Mouse (Mus musculus) left cerebral cortex, adult 8-10 months (tissue): Measurements from ENCODE around the gene Zfp704. TPM values are rescaled to one million over a fixed set of nuclear protein-coding genes. Genes with fewer than 3 reads are reported as not detected.

Experiments used
- DNase-seq, 2 experiments: peaks; one replicate each; pipeline ENCODE4 v3.0.0; 2022; ENCODE audit warnings: low spot score in 2 of 2
- total RNA-seq, 4 experiments: library from RNA; stranded (reverse); gene quantifications; 2 replicates each; pipeline ENCODE4 v1.2.4; 2022

Gene Zfp704
- total RNA-seq, 4 experiments from 2014 or later = 26.7 to 38.5 (median 30.3) TPM

DNA sequence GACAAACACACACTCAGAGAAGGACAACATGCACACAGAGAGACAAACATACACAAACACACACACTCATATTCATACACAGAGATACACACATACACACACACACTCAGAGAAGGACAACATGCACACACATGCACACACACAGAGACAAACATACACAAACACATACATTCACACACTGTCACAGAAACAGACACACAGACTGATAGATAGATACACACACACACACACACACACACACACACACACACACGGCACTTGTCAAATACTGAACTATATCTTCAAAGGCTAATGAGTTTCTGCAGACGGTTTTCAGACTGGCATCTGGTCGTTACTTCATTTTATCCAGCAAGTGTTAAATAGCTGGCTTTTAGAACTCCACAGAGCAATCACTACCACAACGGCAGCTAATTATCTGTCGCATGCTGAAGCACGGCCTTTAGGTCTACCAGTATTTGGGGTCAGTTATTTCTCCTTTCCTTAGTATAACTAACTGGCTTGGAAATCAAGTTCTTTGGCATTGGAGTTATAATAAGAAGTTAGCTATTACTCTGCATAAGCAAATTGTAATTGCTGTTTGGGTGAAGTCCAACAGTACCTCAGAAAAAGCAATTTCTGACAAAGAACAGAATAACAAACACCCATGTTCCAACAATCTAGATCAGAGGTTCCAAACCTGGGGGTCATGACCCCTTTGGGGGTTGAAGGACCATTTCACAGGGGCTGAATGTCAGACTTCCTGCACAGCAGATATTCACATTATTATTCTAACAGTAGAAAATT is 51.9 kb downstream of the Zfp704 start:
- no peak for DNase-seq

GRCm38 (mm10) chr3:9556137-9556536 is 53.7 kb downstream of the Zfp704 start:
- DNase-seq = no peak

DNA sequence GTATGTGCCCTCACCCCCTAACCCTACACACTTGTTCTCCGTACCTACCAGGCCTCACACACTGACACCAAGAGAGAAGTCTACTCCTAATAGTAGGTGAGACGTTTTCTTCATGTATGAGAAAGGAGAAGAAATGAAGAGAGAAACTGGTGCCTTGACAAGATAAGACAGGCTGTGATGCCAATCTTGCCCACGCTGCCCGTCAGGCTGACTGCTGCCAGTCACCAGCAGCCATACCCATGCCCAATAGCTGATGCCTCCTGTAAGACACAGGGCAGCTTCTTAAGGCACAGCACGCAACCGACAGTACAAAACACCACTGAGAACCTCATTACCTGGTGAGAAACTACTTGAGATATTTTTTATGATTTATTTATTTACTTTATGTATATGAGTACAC is 55.0 kb downstream of the Zfp704 start:
- no peak for DNase-seq

- no peak for DNase-seq
These were observed 57.6 kb downstream of the Zfp704 start for GRCm38 (mm10) chr3:9552332-9552731.

DNA sequence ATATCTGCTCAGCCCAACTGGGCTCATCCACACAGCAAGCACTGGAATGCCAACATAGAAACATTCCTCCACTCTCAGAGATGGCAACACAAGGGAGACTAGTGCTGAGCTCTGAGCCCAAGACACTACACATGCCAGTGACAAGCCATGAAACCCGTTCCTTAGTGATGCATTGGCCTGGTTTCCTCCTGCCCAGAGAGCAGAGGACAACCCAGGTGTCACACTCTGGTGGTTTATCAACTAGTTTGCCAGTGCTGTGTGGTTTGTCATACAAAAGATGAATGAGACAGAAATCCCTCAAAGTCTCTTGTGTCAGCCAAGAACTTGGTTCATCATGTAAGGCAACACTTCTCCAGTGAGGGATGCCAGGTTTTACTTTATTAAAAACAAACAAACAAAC is 59.0 kb downstream of the Zfp704 start:
- no peak for DNase-seq

DNA sequence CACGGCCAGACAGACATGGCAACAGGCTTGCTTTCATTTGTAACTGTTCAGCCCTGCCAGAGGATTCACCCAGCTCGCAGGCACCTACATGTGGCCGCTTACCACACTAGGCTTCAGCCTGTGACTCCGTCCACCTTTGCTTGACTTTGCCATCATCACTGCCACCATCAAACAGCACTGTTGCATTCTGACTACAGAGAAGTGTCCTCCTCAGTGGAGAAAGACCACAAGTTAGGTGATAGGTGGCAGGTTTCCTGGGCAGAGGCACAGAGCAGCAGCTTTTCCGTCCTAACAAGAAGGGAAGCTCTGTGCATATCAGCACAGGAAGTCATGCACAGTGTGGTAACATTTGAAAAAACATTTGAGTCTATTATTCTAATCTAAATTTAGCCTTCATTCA is 60.1 kb downstream of the Zfp704 start:
- no peak for DNase-seq

- DNase-seq = no peak
These were observed 61.7 kb downstream of the Zfp704 start for GRCm38 (mm10) chr3:9548188-9548587.

DNA sequence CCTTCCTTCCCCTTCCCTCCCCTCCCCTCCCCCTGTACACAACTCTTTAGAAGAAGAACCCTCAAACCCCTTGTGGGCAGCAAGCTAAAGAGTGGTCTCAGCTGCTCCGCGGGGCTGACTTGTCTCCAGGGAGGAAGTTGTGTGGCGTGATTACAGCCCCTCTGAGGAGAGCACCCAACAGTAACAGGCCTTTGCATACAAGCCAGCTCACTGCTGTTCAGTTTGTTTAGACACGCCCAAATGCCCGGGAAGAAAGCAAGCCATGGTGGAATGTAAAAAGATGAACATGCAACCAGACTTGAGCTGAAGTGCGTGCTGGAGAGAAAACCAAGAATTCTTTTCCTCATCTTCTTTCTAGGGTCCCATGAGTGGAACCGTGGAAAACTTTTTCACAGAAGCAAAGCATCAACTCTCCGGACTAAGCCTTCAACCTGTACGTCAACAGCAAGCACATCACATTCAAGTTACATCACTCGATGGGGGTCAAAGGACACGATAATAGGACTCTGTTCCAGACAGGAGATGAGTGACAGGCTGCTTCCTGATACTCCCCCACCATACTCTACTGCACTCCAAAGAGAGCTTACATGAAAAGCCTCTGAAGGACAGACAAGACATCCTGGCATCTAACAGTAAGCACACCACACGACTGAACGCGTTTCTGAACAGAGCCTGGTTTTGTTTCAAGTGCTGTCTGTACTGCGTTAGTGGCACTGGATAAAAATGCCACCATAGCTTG is 62.8 kb downstream of the Zfp704 start:
- DNase-seq = no peak

DNA sequence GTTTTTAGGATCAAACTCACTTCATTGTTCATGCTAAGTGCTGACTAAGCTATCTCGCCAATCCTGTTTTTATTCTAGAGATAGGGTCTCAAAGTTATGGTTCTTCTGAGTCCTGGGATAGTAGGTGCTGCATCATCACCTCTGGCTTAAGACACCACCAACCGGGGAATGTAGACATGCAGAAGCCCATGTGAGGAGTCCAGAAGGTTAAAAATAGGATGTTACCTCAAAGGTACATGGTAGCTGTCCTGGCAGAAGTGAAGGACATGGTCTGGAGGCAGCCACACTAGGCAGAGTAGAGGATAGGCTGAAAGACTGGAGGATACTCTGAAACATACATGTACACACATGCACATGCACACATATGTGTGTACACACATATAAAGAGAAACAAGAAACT is 65.5 kb downstream of the Zfp704 start:
- no peak for DNase-seq

GRCm38 (mm10) chr3:9543916-9544315 is 66.0 kb downstream of the Zfp704 start:
- DNase-seq = no peak

GRCm38 (mm10) chr3:9543463-9543862 is 66.4 kb downstream of the Zfp704 start:
- DNase-seq = no peak

DNA sequence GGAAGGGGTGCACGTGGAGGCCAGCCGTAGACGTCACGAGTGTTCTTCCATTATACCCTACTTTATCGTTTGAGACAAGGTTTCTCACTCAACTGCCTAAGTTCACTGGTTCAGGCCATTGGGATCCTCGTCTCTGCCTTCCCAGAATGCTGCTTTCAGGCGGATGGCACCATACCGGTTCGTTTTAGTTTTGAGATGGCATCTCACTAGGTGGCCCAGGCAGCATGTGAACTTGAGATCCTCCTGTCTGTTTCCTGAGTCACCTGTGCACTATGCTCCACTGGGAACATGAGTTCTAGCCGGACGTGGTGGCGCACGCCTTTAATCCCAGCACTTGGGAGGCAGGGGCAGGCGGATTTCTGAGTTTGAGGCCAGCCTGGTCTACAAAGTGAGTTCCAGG is 68.3 kb downstream of the Zfp704 start:
- DNase-seq = no peak

GRCm38 (mm10) chr3:9538510-9538909 is 71.4 kb downstream of the Zfp704 start:
- no peak for DNase-seq

GRCm38 (mm10) chr3:9537889-9538288 is 72.0 kb downstream of the Zfp704 start:
- no peak for DNase-seq

DNA sequence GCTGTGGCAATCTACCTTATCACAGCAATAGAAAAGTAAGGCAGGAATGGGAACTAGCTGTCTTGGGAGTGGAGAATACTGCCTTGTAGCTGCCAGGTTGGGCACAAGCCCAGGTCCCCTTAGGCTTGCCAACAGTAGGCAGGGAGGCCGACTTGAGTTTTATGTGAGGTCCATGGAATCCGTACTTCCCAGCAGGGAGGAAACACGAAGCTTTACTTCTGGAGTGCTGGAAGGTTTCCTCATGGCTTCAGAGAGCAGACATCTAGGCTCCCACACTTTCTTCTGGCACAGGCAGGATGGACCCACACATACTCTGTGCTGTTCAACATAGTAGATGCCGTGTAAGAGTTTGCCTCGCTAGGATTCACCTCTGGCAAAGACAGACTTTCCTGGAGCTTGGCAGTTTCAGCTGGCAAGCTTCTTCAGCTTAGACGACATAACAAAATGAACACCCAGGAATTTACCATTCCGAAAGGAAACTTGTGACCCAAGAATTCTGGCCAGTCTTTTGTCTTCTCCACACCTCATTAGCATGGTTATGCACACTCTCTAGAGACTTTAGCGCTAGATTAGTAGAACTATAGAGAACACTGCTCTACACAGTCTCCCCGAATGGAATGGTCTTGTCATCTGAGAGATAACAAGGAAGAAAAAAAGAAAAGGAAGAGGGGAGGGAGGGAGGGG is 79.6 kb downstream of the Zfp704 start:
- DNase-seq = no peak

GRCm38 (mm10) chr3:9524429-9524828 is 85.5 kb downstream of the Zfp704 start:
- DNase-seq = no peak

DNA sequence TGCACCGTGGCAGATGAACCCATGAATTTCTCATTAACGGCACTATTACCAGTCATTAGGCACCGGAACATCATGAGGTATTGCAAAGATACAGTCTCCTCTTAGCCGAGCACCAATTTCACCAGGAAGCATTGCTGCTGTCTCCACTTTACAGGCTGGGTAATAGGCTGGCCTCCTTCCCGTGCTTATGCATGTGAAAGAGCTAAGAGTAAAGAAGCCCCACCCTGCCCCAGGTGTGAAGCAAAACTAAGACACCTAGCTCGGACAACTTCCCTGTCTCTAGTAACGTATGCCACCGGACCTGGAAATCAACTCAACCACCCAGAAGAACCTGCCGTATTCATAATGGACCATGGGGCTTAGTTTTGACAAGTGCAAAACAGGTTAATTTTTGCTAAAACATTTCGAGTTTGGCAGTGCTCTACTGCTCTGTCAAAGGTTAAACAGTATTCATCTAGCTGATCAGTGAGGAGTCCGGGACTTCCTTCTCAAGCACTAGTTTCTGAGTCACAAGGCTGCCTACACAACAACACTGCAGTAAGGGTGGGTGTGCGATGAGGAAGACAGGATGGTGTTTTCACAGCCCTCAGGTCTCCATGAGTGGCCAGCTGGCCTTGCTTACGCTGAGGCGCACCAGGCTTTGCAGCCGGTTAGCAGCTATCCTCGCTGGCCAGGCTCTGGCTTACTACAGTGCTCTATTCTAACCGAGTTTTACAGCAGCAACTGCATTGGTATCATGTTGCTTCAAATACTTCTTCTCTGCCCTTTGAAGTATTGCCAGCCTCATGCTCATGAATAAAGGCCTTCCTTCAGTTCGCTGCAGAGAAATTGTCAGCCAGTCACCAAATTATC is 86.6 kb downstream of the Zfp704 start:
- peak in 1 of 2 experiments; percentile 63 for DNase-seq

- no peak for DNase-seq
These were observed 87.9 kb downstream of the Zfp704 start for GRCm38 (mm10) chr3:9522009-9522408.

DNA sequence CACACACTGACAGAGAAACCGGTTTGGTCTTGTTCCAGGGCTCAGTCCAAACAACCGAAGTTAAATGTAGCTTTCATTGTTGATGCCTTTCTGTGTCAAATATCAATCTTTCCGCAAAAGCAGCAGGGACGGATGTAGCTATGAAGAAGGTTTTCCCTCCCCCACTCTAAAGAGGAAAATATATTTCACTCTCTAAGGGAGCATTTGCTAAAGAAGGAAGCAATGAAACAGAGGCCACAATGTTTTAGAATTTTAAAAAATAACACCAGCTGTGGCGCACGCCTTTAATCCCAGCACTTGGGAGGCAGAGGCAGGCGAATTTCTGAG is 89.2 kb downstream of the Zfp704 start:
- DNase-seq = no peak

DNA sequence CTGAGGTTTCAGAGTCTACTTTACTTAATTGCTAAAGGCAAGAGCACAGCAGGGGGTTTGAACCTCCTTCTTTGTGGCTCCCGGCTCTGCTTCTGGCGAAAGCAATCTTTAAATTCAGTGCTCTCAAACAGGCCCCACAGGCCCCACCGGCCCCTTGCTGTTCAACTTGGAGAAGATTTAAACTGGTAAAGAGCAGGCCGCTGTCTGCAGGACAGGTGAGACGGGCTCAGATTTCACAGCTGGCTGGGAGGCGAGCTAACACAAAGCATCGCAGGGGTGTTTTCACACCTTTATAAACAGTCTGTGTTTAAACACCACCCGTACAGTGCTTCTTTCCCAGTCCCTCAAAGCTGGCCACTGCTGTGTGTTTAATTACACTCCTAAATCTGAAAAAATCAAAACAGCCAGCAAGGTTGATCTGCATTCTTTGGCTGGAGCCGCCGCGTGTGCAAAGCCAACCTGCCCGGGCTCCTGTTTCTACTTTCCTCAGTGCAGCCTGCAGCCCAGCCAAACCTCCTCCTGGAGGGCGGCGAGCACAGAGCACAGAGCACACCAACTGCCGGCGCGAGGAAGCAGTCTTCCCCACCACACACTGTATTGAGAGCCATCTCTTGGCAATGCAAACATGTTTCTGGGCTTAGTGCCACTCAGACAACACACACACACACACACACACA is 89.7 kb downstream of the Zfp704 start:
- peak in 1 of 2 experiments; percentile 70 for DNase-seq

DNA sequence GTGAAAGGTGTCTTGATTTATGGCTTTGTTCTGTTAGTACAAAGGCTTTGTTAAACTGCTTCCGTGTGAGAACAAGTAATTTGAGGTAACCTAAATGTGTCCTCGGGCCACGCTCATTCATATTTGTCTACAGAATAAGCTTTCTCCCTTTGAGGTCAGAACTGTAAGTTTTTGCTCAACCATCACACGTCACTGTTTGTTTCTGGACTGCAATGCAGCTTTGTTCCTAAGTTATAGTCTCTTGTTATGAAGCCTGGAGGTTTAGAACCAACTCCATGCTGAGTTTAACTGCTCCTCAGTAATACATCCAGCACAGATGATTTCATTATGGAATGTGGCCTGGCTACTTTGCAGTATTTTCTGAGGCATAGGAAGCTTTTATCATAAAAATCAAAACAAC is 90.4 kb downstream of the Zfp704 start:
- DNase-seq = no peak
